In the genomic region with DNA sequence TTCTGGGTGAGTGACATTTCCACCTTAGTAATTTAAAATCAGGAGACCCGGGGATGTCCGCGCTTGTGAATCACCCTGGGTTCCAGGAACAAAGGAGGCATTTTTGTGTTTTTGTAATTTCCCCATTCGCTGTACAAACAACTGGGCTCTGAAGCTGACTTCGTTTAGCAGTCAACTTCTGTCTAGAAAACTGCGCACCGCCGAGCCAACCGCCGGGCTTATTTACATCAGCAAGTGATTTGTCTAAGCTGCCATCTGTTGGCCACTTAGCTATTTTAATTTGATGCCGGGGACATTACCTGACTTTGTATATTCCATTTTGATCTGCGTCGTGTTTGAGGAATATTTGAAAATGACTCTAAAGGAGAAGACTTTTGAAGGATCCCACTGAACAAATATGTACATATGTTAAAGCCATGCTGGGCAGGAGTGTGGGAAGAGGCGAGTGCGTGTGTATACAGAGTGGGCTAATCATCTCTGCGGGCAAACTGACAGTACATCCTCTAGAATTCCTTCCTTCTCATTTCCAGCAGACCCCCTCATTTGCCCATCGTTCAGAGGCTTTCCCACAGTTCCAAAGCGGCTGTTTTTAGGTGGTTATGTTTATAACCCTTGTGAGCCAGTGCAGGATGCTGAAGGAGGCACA, we compare ENCODE assay signal across 9 mouse cellular contexts.
A peak's percentile ranks its signal among the peaks of the same experiment; 100 is the strongest.
DNase-seq lines count a peak whose midpoint lies in the region; ATAC-seq and TF ChIP-seq lines count a peak whose summit lies in the region.
"Had no signal": no experiment of that assay in that cellular context is flagged by ENCODE, and none has a peak within 500 bp of the region (broad histone marks: within the 10 kb centered on the region; RNA-seq: fewer than 3 reads in every experiment).

No protein-coding gene starts in this region.

- TF ChIP-seq EP300 in lung, postnatal 0 days (IDR thresholded peaks at IDR 0.05) = no peak

- no peak overlapping the region for H3K4me3 ChIP-seq in lung, embryonic 15.5 days
- no peak overlapping the region for H3K4me3 ChIP-seq in lung, postnatal 0 days (ENCODE audit: low read depth, low read length)
- H3K4me3 ChIP-seq in embryonic facial prominence, embryonic 12.5 days = peak overlapping the region; percentile 17; the same call in 1 of the 2 replicates
- H3K4me3 ChIP-seq in limb, embryonic 11.5 days (ENCODE audit: low read depth, low read length) = no peak overlapping the region
- H3K4me3 ChIP-seq: liver, embryonic 15.5 days had no signal

- H3K4me2 ChIP-seq in lung, embryonic 15.5 days = peak overlapping the region; percentile 16; the same call in 1 of the 2 replicates
- H3K4me2 ChIP-seq in lung, postnatal 0 days (replicated peaks; ENCODE audit: low read depth, low read length) = no peak overlapping the region
- H3K4me2 ChIP-seq in embryonic facial prominence, embryonic 12.5 days (replicated peaks) = peak overlapping the region; percentile 40
- H3K4me2 ChIP-seq in limb, embryonic 11.5 days (ENCODE audit: low read depth, severe bottlenecking) = peak overlapping the region; percentile 13; the same call in 1 of the 2 replicates
- H3K4me2 ChIP-seq: liver, embryonic 15.5 days had no signal

- ATAC-seq in lung, embryonic 15.5 days (ENCODE audit: borderline replicate concordance, extremely low read depth, low FRiP score, low TSS enrichment) = no peak
- no peak for ATAC-seq in lung, postnatal 0 days
- no peak for ATAC-seq in embryonic facial prominence, embryonic 12.5 days (ENCODE audit: insufficient number of reproducible peaks, insufficient read depth, low FRiP score, low TSS enrichment)
- no peak for ATAC-seq in limb, embryonic 11.5 days (ENCODE audit: insufficient number of reproducible peaks, low FRiP score, low TSS enrichment, low read depth)

- no peak for DNase-seq in lung, postnatal 0 days (ENCODE audit: low spot score)
- DNase-seq in limb, embryonic 11.5 days (ENCODE audit: low spot score) = peak; percentile 49
- DNase-seq in retina, postnatal 7 days (ENCODE audit: low read depth, low spot score) = peak; percentile 8
- DNase-seq in kidney, postnatal 14 days = no peak
- DNase-seq in adrenal gland, adult 18-20 months (ENCODE audit: low spot score in 2 of 2) = no peak
- no peak for DNase-seq in heart, postnatal 14 days

- H3K9ac ChIP-seq in lung, embryonic 15.5 days = no peak overlapping the region
- no peak overlapping the region for H3K9ac ChIP-seq in lung, postnatal 0 days (replicated peaks; ENCODE audit: low read depth)
- no peak overlapping the region for H3K9ac ChIP-seq in embryonic facial prominence, embryonic 12.5 days
- no peak overlapping the region for H3K9ac ChIP-seq in limb, embryonic 11.5 days (ENCODE audit: low read length)
- H3K9ac ChIP-seq: liver, embryonic 15.5 days had no signal

- no peak for TF ChIP-seq CTCF in lung, postnatal 0 days (IDR thresholded peaks at IDR 0.05)

- intact Hi-C loops in heart, postnatal 14 days (cut with DNase I) = loop anchor here (5.0 kb wide), 1 partner anchor 211 kb away; no protein-coding TSS in a partner anchor

- H3K27me3 ChIP-seq in lung, embryonic 15.5 days = peaks cover 32% of the 10 kb centered on the region
- H3K27me3 ChIP-seq in lung, postnatal 0 days (replicated peaks; ENCODE audit: insufficient read depth, low read length) = peaks cover 7% of the 10 kb centered on the region; the same call in 1 of the 2 replicates
- H3K27me3 ChIP-seq in embryonic facial prominence, embryonic 12.5 days = peaks cover 6% of the 10 kb centered on the region; the same call in 1 of the 2 replicates
- no peaks in the 10 kb centered on the region for H3K27me3 ChIP-seq in limb, embryonic 11.5 days (ENCODE audit: control insufficient read depth, insufficient read depth, low read length)

- H3K36me3 ChIP-seq in lung, embryonic 15.5 days = no peaks in the 10 kb centered on the region
- H3K36me3 ChIP-seq in lung, postnatal 0 days (ENCODE audit: insufficient read depth, low read length) = no peaks in the 10 kb centered on the region
- H3K36me3 ChIP-seq in embryonic facial prominence, embryonic 12.5 days = no peaks in the 10 kb centered on the region
- no peaks in the 10 kb centered on the region for H3K36me3 ChIP-seq in limb, embryonic 11.5 days (ENCODE audit: control insufficient read depth, insufficient read depth, low read length)
- H3K36me3 ChIP-seq: liver, embryonic 15.5 days had no signal

- H3K9me3 ChIP-seq in lung, embryonic 15.5 days = no peaks in the 10 kb centered on the region
- H3K9me3 ChIP-seq in lung, postnatal 0 days (ENCODE audit: low read length) = no peaks in the 10 kb centered on the region
- no peaks in the 10 kb centered on the region for H3K9me3 ChIP-seq in embryonic facial prominence, embryonic 12.5 days
- H3K9me3 ChIP-seq in limb, embryonic 11.5 days (ENCODE audit: control insufficient read depth, low read length) = no peaks in the 10 kb centered on the region
- H3K9me3 ChIP-seq: liver, embryonic 15.5 days had no signal

- H3K4me1 ChIP-seq in lung, embryonic 15.5 days = no peaks in the 10 kb centered on the region
- no peaks in the 10 kb centered on the region for H3K4me1 ChIP-seq in lung, postnatal 0 days (ENCODE audit: insufficient read depth, low read depth, low read length)
- H3K4me1 ChIP-seq in embryonic facial prominence, embryonic 12.5 days = peaks cover 29% of the 10 kb centered on the region
- H3K4me1 ChIP-seq in limb, embryonic 11.5 days (ENCODE audit: control insufficient read depth, insufficient read depth, low read length) = peaks cover 8% of the 10 kb centered on the region; the same call in 1 of the 2 replicates
- H3K4me1 ChIP-seq: liver, embryonic 15.5 days had no signal

- no peak overlapping the region for H3K27ac ChIP-seq in lung, embryonic 15.5 days
- no peak overlapping the region for H3K27ac ChIP-seq in lung, postnatal 0 days (ENCODE audit: low read length)
- H3K27ac ChIP-seq in embryonic facial prominence, embryonic 12.5 days = peak overlapping the region; percentile 38; the same call in 1 of the 2 replicates
- no peak overlapping the region for H3K27ac ChIP-seq in limb, embryonic 11.5 days (replicated peaks; ENCODE audit: low read depth, low read length)
- H3K27ac ChIP-seq: liver, embryonic 15.5 days had no signal

- 26% methylated on average over 18 of the region's 18 CpGs for WGBS in lung, embryonic 15.5 days
- 23% methylated on average over 18 of the region's 18 CpGs for WGBS in lung, postnatal 0 days
- 23% methylated on average over 18 of the region's 18 CpGs for WGBS in embryonic facial prominence, embryonic 12.5 days
- WGBS in limb, embryonic 11.5 days = 37% methylated on average over 18 of the region's 18 CpGs

Comparison
In these comparisons a context has a peak if more than half of its experiments do, and no peak if none do; other contexts are left out.
1. DNase-seq: peak in limb, embryonic 11.5 days (single experiment) and retina, postnatal 7 days (single experiment); none in lung, postnatal 0 days (single experiment), kidney, postnatal 14 days (single experiment), adrenal gland, adult 18-20 months (0 of 2) and heart, postnatal 14 days (0 of 2).